In the genomic region with DNA sequence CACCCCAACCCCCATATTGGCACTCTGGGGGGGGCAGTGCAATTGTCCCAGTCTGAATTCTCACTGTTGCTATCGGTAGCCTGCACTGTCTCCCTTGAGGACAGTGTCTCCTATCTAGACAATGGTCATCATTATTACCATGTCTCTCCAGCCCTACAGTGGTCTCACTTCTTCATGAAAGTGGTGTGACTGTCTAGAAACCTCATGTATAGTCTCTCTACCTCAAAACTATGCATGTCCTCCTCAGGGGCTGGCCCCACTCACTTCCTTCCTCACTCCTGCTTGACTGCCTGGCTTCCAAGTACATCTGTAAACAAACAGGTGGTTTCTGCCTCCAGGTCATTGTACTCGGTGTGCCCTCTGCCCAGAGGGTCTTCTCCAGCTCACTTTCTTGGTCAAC, we compare ENCODE assay signal across 15 mouse cellular contexts.
A peak's percentile ranks its signal among the peaks of the same experiment; 100 is the strongest.
DNase-seq lines count a peak whose midpoint lies in the region; ATAC-seq and TF ChIP-seq lines count a peak whose summit lies in the region.
"Had no signal": no experiment of that assay in that cellular context is flagged by ENCODE, and none has a peak within 500 bp of the region (broad histone marks: within the 10 kb centered on the region; RNA-seq: fewer than 3 reads in every experiment).

No protein-coding gene starts in this region.

- H3K4me3 ChIP-seq in forebrain, embryonic 10.5 days = no peak overlapping the region
- H3K4me3 ChIP-seq in forebrain, embryonic 13.5 days = no peak overlapping the region
- no peak overlapping the region for H3K4me3 ChIP-seq in liver, postnatal 0 days (ENCODE audit: low read depth, low read length)
- H3K4me3 ChIP-seq: embryonic facial prominence, embryonic 12.5 days; forebrain, embryonic 12.5 days; heart, embryonic 10.5 days; hindbrain, embryonic 13.5 days had no signal

- H3K4me2 ChIP-seq in forebrain, embryonic 13.5 days = no peak overlapping the region
- H3K4me2 ChIP-seq in liver, postnatal 0 days (ENCODE audit: low read depth, low read length) = no peak overlapping the region; the same call in 1 of the 2 replicates
- H3K4me2 ChIP-seq: embryonic facial prominence, embryonic 12.5 days; forebrain, embryonic 12.5 days; hindbrain, embryonic 13.5 days had no signal

- H3K9me3 ChIP-seq in forebrain, embryonic 10.5 days = no peaks in the 10 kb centered on the region
- H3K9me3 ChIP-seq in forebrain, embryonic 13.5 days (replicated peaks) = no peaks in the 10 kb centered on the region
- no peaks in the 10 kb centered on the region for H3K9me3 ChIP-seq in liver, postnatal 0 days (ENCODE audit: low read length)
- H3K9me3 ChIP-seq: embryonic facial prominence, embryonic 12.5 days; forebrain, embryonic 12.5 days; heart, embryonic 10.5 days; hindbrain, embryonic 13.5 days had no signal

- peaks cover 12% of the 10 kb centered on the region; the same call in 1 of the 2 replicates for H3K36me3 ChIP-seq in forebrain, embryonic 10.5 days (replicated peaks)
- H3K36me3 ChIP-seq in forebrain, embryonic 13.5 days (ENCODE audit: poor library complexity, severe bottlenecking) = peaks cover 5% of the 10 kb centered on the region; the same call in 1 of the 2 replicates
- H3K36me3 ChIP-seq in liver, postnatal 0 days (replicated peaks; ENCODE audit: insufficient read depth, low read length) = no peaks in the 10 kb centered on the region
- peaks cover 2% of the 10 kb centered on the region for H3K36me3 ChIP-seq in splenic B cell, adult 2 months (ENCODE audit: control insufficient read depth, insufficient read depth, low read length, poor library complexity, severe bottlenecking)
- H3K36me3 ChIP-seq: embryonic facial prominence, embryonic 12.5 days; heart, embryonic 10.5 days had no signal

- H3K4me1 ChIP-seq in forebrain, embryonic 10.5 days = peaks cover 27% of the 10 kb centered on the region
- peaks cover 27% of the 10 kb centered on the region for H3K4me1 ChIP-seq in forebrain, embryonic 13.5 days
- H3K4me1 ChIP-seq in liver, postnatal 0 days (ENCODE audit: insufficient read depth) = peaks cover 42% of the 10 kb centered on the region
- H3K4me1 ChIP-seq: embryonic facial prominence, embryonic 12.5 days had no signal

- no peak for TF ChIP-seq CTCF in liver, postnatal 0 days (IDR thresholded peaks at IDR 0.05; ENCODE audit: low read depth)

- no peak for ATAC-seq in forebrain, embryonic 13.5 days
- no peak for ATAC-seq in liver, postnatal 0 days
- ATAC-seq: hindbrain, postnatal 0 days had no signal

- TF ChIP-seq EP300 in liver, postnatal 0 days (IDR thresholded peaks at IDR 0.05; ENCODE audit: low read depth) = no peak

- 90% methylated on average over 2 of the region's 2 CpGs for WGBS in forebrain, embryonic 10.5 days
- 94% methylated on average over 2 of the region's 2 CpGs for WGBS in forebrain, embryonic 13.5 days
- WGBS in liver, postnatal 0 days (ENCODE audit: insufficient replicate concordance) = 52% methylated on average over 2 of the region's 2 CpGs

- H3K27ac ChIP-seq in forebrain, embryonic 10.5 days = 0 out of 2 replicates have a peak overlapping the region, but pooled peaks have one; percentile 49
- H3K27ac ChIP-seq in forebrain, embryonic 13.5 days = no peak overlapping the region
- H3K27ac ChIP-seq in liver, postnatal 0 days (ENCODE audit: low read depth) = peak overlapping the region; percentile 69
- H3K27ac ChIP-seq: embryonic facial prominence, embryonic 12.5 days; forebrain, embryonic 12.5 days; hindbrain, postnatal 0 days had no signal

- no peak for DNase-seq in forebrain, embryonic 10.5 days (ENCODE audit: extremely low spot score, low spot score)
- DNase-seq in liver, postnatal 0 days = no peak
- no peak for DNase-seq in liver
- DNase-seq in A20 (ENCODE audit: low read depth, low spot score) = peak; percentile 63
- DNase-seq in splenic B cell, adult 2 months (ENCODE audit: low read depth, low spot score) = peak; percentile 72
- DNase-seq in urinary bladder, postnatal 14 days (ENCODE audit: low spot score) = no peak
- DNase-seq: cerebellum, adult 9-10 months; forebrain, postnatal 0 days; gastrocnemius, postnatal 36 days had no signal

- H3K27me3 ChIP-seq in forebrain, embryonic 10.5 days (ENCODE audit: poor library complexity, severe bottlenecking) = no peaks in the 10 kb centered on the region
- H3K27me3 ChIP-seq in forebrain, embryonic 13.5 days = no peaks in the 10 kb centered on the region
- H3K27me3 ChIP-seq in liver, postnatal 0 days (ENCODE audit: insufficient read depth, low read length) = no peaks in the 10 kb centered on the region
- H3K27me3 ChIP-seq in splenic B cell, adult 2 months (ENCODE audit: control insufficient read depth, insufficient read depth, low read length, poor library complexity, severe bottlenecking) = no peaks in the 10 kb centered on the region
- H3K27me3 ChIP-seq: embryonic facial prominence, embryonic 12.5 days; forebrain, embryonic 12.5 days; hindbrain, embryonic 13.5 days had no signal

- H3K9ac ChIP-seq in forebrain, embryonic 13.5 days = no peak overlapping the region
- 0 out of 2 replicates have a peak overlapping the region, but pooled peaks have one; percentile 7 for H3K9ac ChIP-seq in liver, postnatal 0 days (replicated peaks)
- H3K9ac ChIP-seq: embryonic facial prominence, embryonic 12.5 days; forebrain, embryonic 12.5 days; forebrain, postnatal 0 days; hindbrain, embryonic 13.5 days had no signal

Comparison
In these comparisons a context has a peak if more than half of its experiments do, and no peak if none do; other contexts are left out.
1. DNase-seq: peak in A20 (single experiment) and splenic B cell, adult 2 months (single experiment); none in forebrain, embryonic 10.5 days (single experiment), liver, postnatal 0 days (single experiment), liver (single experiment) and urinary bladder, postnatal 14 days (single experiment).